Mouse (Mus musculus): ENCODE measurements around the gene Rpl22. TPM values are rescaled to one million over a fixed set of nuclear protein-coding genes. Genes with fewer than 3 reads are reported as not detected.

The Rpl22 gene
- polyA plus RNA-seq, 1 experiment from 2014 or later = 226 TPM

GRCm38 (mm10) chr4:152360855-152361254, 35.3 kb downstream of the Rpl22 start:
- H3K27me3 ChIP-seq (replicated peaks) = peaks cover 68% of the 10 kb centered on the region
- no peak for ATAC-seq (ENCODE audit: extremely low read depth, insufficient number of reproducible peaks, low FRiP score, low TSS enrichment)
- H3K4me3 ChIP-seq = peak overlapping the region; percentile 13
- no peak overlapping the region for H3K27ac ChIP-seq (replicated peaks)
- H3K4me2 ChIP-seq = peak overlapping the region; percentile 54
- H3K9ac ChIP-seq = no peak overlapping the region
- no peaks in the 10 kb centered on the region for H3K9me3 ChIP-seq
- 2% methylated on average over 24 of the region's 24 CpGs for WGBS
- no peaks in the 10 kb centered on the region for H3K36me3 ChIP-seq
- H3K4me1 ChIP-seq = peaks cover 9% of the 10 kb centered on the region

GRCm38 (mm10) chr4:152362180-152362579, 36.6 kb downstream of the Rpl22 start:
- peaks cover 9% of the 10 kb centered on the region for H3K4me1 ChIP-seq
- no peak overlapping the region for H3K27ac ChIP-seq (replicated peaks)
- peaks cover 75% of the 10 kb centered on the region for H3K27me3 ChIP-seq (replicated peaks)
- 47% methylated on average over 9 of the region's 9 CpGs for WGBS
- no peaks in the 10 kb centered on the region for H3K36me3 ChIP-seq
- H3K9ac ChIP-seq = no peak overlapping the region
- H3K4me2 ChIP-seq = no peak overlapping the region
- no peak overlapping the region for H3K4me3 ChIP-seq
- no peak for ATAC-seq (ENCODE audit: extremely low read depth, insufficient number of reproducible peaks, low FRiP score, low TSS enrichment)
- no peaks in the 10 kb centered on the region for H3K9me3 ChIP-seq

- Histone ChIP-seq H3K27me3 (replicated peaks) (peaks cover 60% of the 10 kb centered on the region), H3K4me1 (peaks cover 9% of the 10 kb centered on the region), H3K4me2 (no peak overlapping the region), H3K36me3 (no peaks in the 10 kb centered on the region), H3K4me3 (no peak overlapping the region), H3K9me3 (no peaks in the 10 kb centered on the region), H3K27ac (replicated peaks) (no peak overlapping the region), H3K9ac (no peak overlapping the region)
- 62% methylated on average over 7 of the region's 7 CpGs for WGBS
- no peak for ATAC-seq (ENCODE audit: extremely low read depth, insufficient number of reproducible peaks, low FRiP score, low TSS enrichment)
Observed at GRCm38 (mm10) chr4:152365228-152365627, 39.7 kb downstream of the Rpl22 start.

- H3K9ac ChIP-seq = no peak overlapping the region
- 80% methylated on average over 17 of the region's 17 CpGs for WGBS
- no peaks in the 10 kb centered on the region for H3K4me1 ChIP-seq
- H3K36me3 ChIP-seq = no peaks in the 10 kb centered on the region
- peaks cover 5% of the 10 kb centered on the region; the same call in 1 of the 2 replicates for H3K27me3 ChIP-seq (replicated peaks)
- no peak for ATAC-seq (ENCODE audit: extremely low read depth, insufficient number of reproducible peaks, low FRiP score, low TSS enrichment)
- H3K4me3 ChIP-seq = no peak overlapping the region
- no peaks in the 10 kb centered on the region for H3K9me3 ChIP-seq
- H3K4me2 ChIP-seq = no peak overlapping the region
- H3K27ac ChIP-seq (replicated peaks) = no peak overlapping the region
Observed at GRCm38 (mm10) chr4:152382528-152383252, 57.1 kb downstream of the Rpl22 start.

Other genes starting within 250 kb of the Rpl22 start
- gene Tnfrsf25, start 209.8 kb upstream of the Rpl22 start, polyA plus RNA-seq (2015; fragmentation: Nextera tagmentation; extraction: Ambion mirVana) = 0.73 and 0.80 TPM in 2 replicates
- gene Espn, start 173.4 kb upstream of the Rpl22 start, polyA plus RNA-seq (2015; fragmentation: Nextera tagmentation; extraction: Ambion mirVana) = 0.87 and 1.1 TPM in 2 replicates
- gene Hes2, start 166.9 kb upstream of the Rpl22 start, polyA plus RNA-seq (2015; fragmentation: Nextera tagmentation; extraction: Ambion mirVana) = not detected in 2 replicates
- 73.9 and 84.7 TPM in 2 replicates for gene Acot7, start 147.6 kb upstream of the Rpl22 start, polyA plus RNA-seq (2015; fragmentation: Nextera tagmentation; extraction: Ambion mirVana)
- 9.2 and 9.6 TPM in 2 replicates for gene Gpr153, start 51.5 kb upstream of the Rpl22 start, polyA plus RNA-seq (2015; fragmentation: Nextera tagmentation; extraction: Ambion mirVana)
- gene Hes3, start 34.1 kb upstream of the Rpl22 start, polyA plus RNA-seq (2015; fragmentation: Nextera tagmentation; extraction: Ambion mirVana) = not detected in 2 replicates
- gene Icmt, start 28.5 kb upstream of the Rpl22 start, polyA plus RNA-seq (2015; fragmentation: Nextera tagmentation; extraction: Ambion mirVana) = 16.8 and 19.7 TPM in 2 replicates
- 71.2 and 73.2 TPM in 2 replicates for gene Rnf207, start 6.7 kb upstream of the Rpl22 start, polyA plus RNA-seq (2015; fragmentation: Nextera tagmentation; extraction: Ambion mirVana)
- gene Chd5, start 12.9 kb downstream of the Rpl22 start, polyA plus RNA-seq (2015; fragmentation: Nextera tagmentation; extraction: Ambion mirVana) = 0.09 and 0.29 TPM in 2 replicates
- gene Nphp4, start 151.0 kb downstream of the Rpl22 start, polyA plus RNA-seq (2015; fragmentation: Nextera tagmentation; extraction: Ambion mirVana) = 1.7 TPM in 2 replicates
- 4.1 and 5.0 TPM in 2 replicates for gene Kcnab2, start 152.1 kb downstream of the Rpl22 start, polyA plus RNA-seq (2015; fragmentation: Nextera tagmentation; extraction: Ambion mirVana)

Data from heart, embryonic 13.5 days (tissue).